Mouse (Mus musculus) E14TG2a.4 (cell line): ENCODE measurements around the gene Top3b.

ENCODE experiments used
- CTCF ChIP-seq: conservative IDR thresholded peaks from 2 replicates; pipeline ENCODE4 v1.5.1; 2014; ENCODE audit warnings: low read length
- NANOG ChIP-seq: IDR thresholded peaks from 2 replicates; pipeline ENCODE4 v1.6.1; 2014; ENCODE audit warnings: borderline replicate concordance, low read length, mixed read lengths
- POU5F1 ChIP-seq: IDR thresholded peaks from 2 replicates; pipeline ENCODE4 v1.6.1; 2014; ENCODE audit warnings: low read length, borderline replicate concordance

- TF ChIP-seq CTCF: no peak
- TF ChIP-seq NANOG: peak; percentile 31; the same call in 1 of the 2 replicates
- TF ChIP-seq POU5F1: no peak
These were observed 37.3 kb downstream of the Top3b start for GRCm38 (mm10) chr16:16907799-16908198.
